Comparison of ENCODE assay signal across 11 mouse cellular contexts in genomic region chr2:83758606-83759215, GRCm38 (mm10). TPM values are rescaled to one million over a fixed set of nuclear protein-coding genes. Genes with fewer than 3 reads are reported as not detected.
A peak's percentile ranks its signal among the peaks of the same experiment; 100 is the strongest.
DNase-seq lines count a peak whose midpoint lies in the region; ATAC-seq and TF ChIP-seq lines count a peak whose summit lies in the region.
"Had no signal": no experiment of that assay in that cellular context is flagged by ENCODE, and none has a peak within 500 bp of the region (broad histone marks: within the 10 kb centered on the region; RNA-seq: fewer than 3 reads in every experiment).

No protein-coding gene starts in this region.

- peaks cover 7% of the 10 kb centered on the region for H3K36me3 ChIP-seq in heart, adult 2 months (ENCODE audit: control insufficient read depth, insufficient read depth, low read length)
- H3K36me3 ChIP-seq in hindbrain, embryonic 11.5 days (ENCODE audit: control insufficient read depth, insufficient read depth, low read length): no peaks in the 10 kb centered on the region
- no peaks in the 10 kb centered on the region for H3K36me3 ChIP-seq in midbrain, embryonic 15.5 days (replicated peaks)

- H3K9me3 ChIP-seq in hindbrain, embryonic 11.5 days (ENCODE audit: control insufficient read depth, low read length): no peaks in the 10 kb centered on the region
- H3K9me3 ChIP-seq in midbrain, embryonic 15.5 days: no peaks in the 10 kb centered on the region

- 57% methylated on average over 7 of the region's 7 CpGs for WGBS in heart, adult 2 months
- 36% methylated on average over 7 of the region's 7 CpGs for WGBS in hindbrain, embryonic 11.5 days
- 39% methylated on average over 7 of the region's 7 CpGs for WGBS in midbrain, embryonic 15.5 days

- peak overlapping the region; percentile 1; the same call in 1 of the 2 replicates for H3K9ac ChIP-seq in heart, adult 2 months (ENCODE audit: low read depth, low read length)
- peak overlapping the region; percentile 42; the same call in 1 of the 2 replicates for H3K9ac ChIP-seq in hindbrain, embryonic 11.5 days (ENCODE audit: low read depth, low read length)
- H3K9ac ChIP-seq in midbrain, embryonic 15.5 days: peak overlapping the region; percentile 14; the same call in 1 of the 2 replicates

- no peak overlapping the region for H3K4me3 ChIP-seq in heart, adult 2 months
- H3K4me3 ChIP-seq in hindbrain, embryonic 11.5 days (ENCODE audit: low read depth, low read length): no peak overlapping the region
- 0 out of 2 replicates have a peak overlapping the region, but pooled peaks have one; percentile 9 for H3K4me3 ChIP-seq in midbrain, embryonic 15.5 days

- peak overlapping the region; percentile 29 for H3K4me2 ChIP-seq in hindbrain, embryonic 11.5 days (replicated peaks; ENCODE audit: low read depth, low read length)
- peak overlapping the region; percentile 42 for H3K4me2 ChIP-seq in midbrain, embryonic 15.5 days

- no peaks in the 10 kb centered on the region for H3K27me3 ChIP-seq in heart, adult 2 months (ENCODE audit: control insufficient read depth, insufficient read depth, low read length)
- H3K27me3 ChIP-seq in hindbrain, embryonic 11.5 days (ENCODE audit: control insufficient read depth, insufficient read depth, low read length): no peaks in the 10 kb centered on the region
- no peaks in the 10 kb centered on the region for H3K27me3 ChIP-seq in midbrain, embryonic 15.5 days (replicated peaks)

- H3K79me2 ChIP-seq in heart, adult 2 months (replicated peaks; ENCODE audit: control insufficient read depth, insufficient read depth, low read length): no peaks in the 10 kb centered on the region

- H3K4me1 ChIP-seq in heart, adult 2 months (ENCODE audit: control insufficient read depth, insufficient read depth, low read length): peaks cover 3% of the 10 kb centered on the region
- no peaks in the 10 kb centered on the region for H3K4me1 ChIP-seq in hindbrain, embryonic 11.5 days (replicated peaks; ENCODE audit: control insufficient read depth, insufficient read depth, low read length)
- peaks cover 12% of the 10 kb centered on the region for H3K4me1 ChIP-seq in midbrain, embryonic 15.5 days

- intact Hi-C loops in heart, adult 2 months (cut with DNase I): no loop called here
- intact Hi-C loops in heart, postnatal 25 days (cut with DNase I): no loop called here

- TF ChIP-seq CTCF in heart, adult 2 months (IDR thresholded peaks at IDR 0.05): no peak

- TF ChIP-seq POLR2A in heart, adult 2 months (IDR thresholded peaks at IDR 0.05; ENCODE audit: insufficient read depth, low read depth, low read length): no peak

- DNase-seq in heart, adult 2 months: no peak
- no peak for DNase-seq in heart, postnatal 25 days (ENCODE audit: low spot score)
- peak; percentile 81 for DNase-seq in Muller cell, postnatal 12 days (ENCODE audit: inconsistent ontology term)
- DNase-seq in hindbrain, embryonic 11.5 days (ENCODE audit: low spot score): no peak
- DNase-seq in right cerebral cortex, adult 2 months (ENCODE audit: low spot score in 2 of 2): no peak
- DNase-seq in adrenal gland, adult 18-20 months (ENCODE audit: low spot score in 2 of 2): no peak
- DNase-seq: adrenal gland, adult 2 months; right cerebral cortex, postnatal 14 days had no signal

- no peak for TF ChIP-seq EP300 in heart, adult 2 months (IDR thresholded peaks at IDR 0.05; ENCODE audit: insufficient read depth, low read depth, low read length)

- 0 out of 2 replicates have a peak, but pooled peaks have one; percentile 28 for ATAC-seq in hindbrain, embryonic 11.5 days (ENCODE audit: low FRiP score)
- peak; percentile 5; the same call in 1 of the 2 replicates for ATAC-seq in midbrain, embryonic 15.5 days (replicated peaks)
- ATAC-seq in megakaryocyte-erythroid progenitor cell, adult 5-6 weeks (replicated peaks; ENCODE audit: low FRiP score, low TSS enrichment, poor library complexity, severe bottlenecking): no peak

- H3K27ac ChIP-seq in heart, adult 2 months: no peak overlapping the region; the same call in 1 of the 2 replicates
- peak overlapping the region; percentile 65 for H3K27ac ChIP-seq in hindbrain, embryonic 11.5 days (ENCODE audit: low read depth, low read length)
- 0 out of 2 replicates have a peak overlapping the region, but pooled peaks have one; percentile 49 for H3K27ac ChIP-seq in midbrain, embryonic 15.5 days
- H3K27ac ChIP-seq: macrophage had no signal

RNA-seq across cellular contexts. Expression of gene Itgav, which starts 34.5 kb away (rescaled TPM):
- total RNA-seq in heart, adult 2 months (2021): 10 to 100 TPM; 32.9 to 38.5 TPM
- 14.2 and 20.7 TPM in 2 replicates for polyA plus RNA-seq in heart, adult 2 months (2012; rRNA removed)
- 10 to 100 TPM; 36.7 to 38.3 TPM for total RNA-seq in heart, postnatal 25 days (2021)
- 40.3 and 42.8 TPM in 2 replicates for polyA plus RNA-seq in hindbrain, embryonic 11.5 days (2014; fragmentation: Nextera tagmentation; extraction: Ambion mirVana)
- polyA plus RNA-seq in midbrain, embryonic 15.5 days (2015; fragmentation: Nextera tagmentation; extraction: Ambion mirVana): 16.1 and 16.9 TPM in 2 replicates
- total RNA-seq in adrenal gland, adult 18-20 months (2021): 100 to 1,000 TPM in 1 of 2 experiments, 10 to 100 TPM in 1; 92.2 to 113 TPM
- 8.1 and 13.8 TPM in 2 replicates for total RNA-seq in megakaryocyte-erythroid progenitor cell, adult 5-6 weeks (2014; fragmentation: Nextera tagmentation)
- 10.3 and 42.0 TPM in 2 replicates for total RNA-seq in megakaryocyte-erythroid progenitor cell, adult 5-6 weeks (2017)

RNA-seq across cellular contexts. Expression of gene Fam171b, which starts 53.7 kb away (rescaled TPM):
- 1 to 10 TPM in 1 of 2 experiments, under 1 TPM in 1; 0.77 to 1.0 TPM for total RNA-seq in heart, adult 2 months (2021)
- polyA plus RNA-seq in heart, adult 2 months (2012; rRNA removed): 0.31 and 0.67 TPM in 2 replicates
- total RNA-seq in heart, postnatal 25 days (2021): 1 to 10 TPM in 1 of 2 experiments, under 1 TPM in 1; 0.81 to 1.4 TPM
- 42.7 and 48.6 TPM in 2 replicates for polyA plus RNA-seq in hindbrain, embryonic 11.5 days (2014; fragmentation: Nextera tagmentation; extraction: Ambion mirVana)
- polyA plus RNA-seq in midbrain, embryonic 15.5 days (2015; fragmentation: Nextera tagmentation; extraction: Ambion mirVana): 75.9 and 82.2 TPM in 2 replicates
- total RNA-seq in adrenal gland, adult 18-20 months (2021): 1 to 10 TPM; 4.5 to 5.5 TPM
- total RNA-seq in megakaryocyte-erythroid progenitor cell, adult 5-6 weeks (2014; fragmentation: Nextera tagmentation): not detected in 2 replicates
- total RNA-seq in megakaryocyte-erythroid progenitor cell, adult 5-6 weeks (2017): 0.19 TPM in 1 of 2 replicates, not detected in the other
- polyA plus RNA-seq: macrophage had no signal
